Mouse (Mus musculus) kidney, embryonic 15.5 days (tissue): Measurements from ENCODE around the gene Ndufs2. TPM values are rescaled to one million over a fixed set of nuclear protein-coding genes. Genes with fewer than 3 reads are reported as not detected.
A peak's percentile ranks its signal among the peaks of the same experiment; 100 is the strongest.

ENCODE experiments used
- ATAC-seq: fragments of 200-750 bp; cut with Nextera tagmentation; replicated peaks from 2 replicates; pipeline ENCODE4 v1.8.0; 2017; ENCODE audit warnings: moderate TSS enrichment; ENCODE audit not compliant: low FRiP score
- H3K27ac ChIP-seq: fragments of 300-500 bp; sonication (generic); 2 replicates; pipeline ENCODE4 v1.5.1; 2015; ENCODE audit warnings: mild to moderate bottlenecking, inconsistent platforms
- H3K27me3 ChIP-seq: fragments of 300-500 bp; sonication (generic); 2 replicates; pipeline ENCODE4 v1.6.1; 2015; ENCODE audit warnings: inconsistent platforms
- H3K36me3 ChIP-seq: fragments of 300-500 bp; sonication (generic); 2 replicates; pipeline ENCODE4 v1.6.1; 2015; ENCODE audit warnings: inconsistent platforms
- H3K4me1 ChIP-seq: fragments of 300-500 bp; sonication (generic); 2 replicates; pipeline ENCODE4 v1.6.1; 2015; ENCODE audit warnings: inconsistent platforms
- H3K4me2 ChIP-seq: fragments of 300-500 bp; sonication (generic); 2 replicates; pipeline ENCODE4 v1.6.1; 2015; ENCODE audit warnings: moderate library complexity, mild to moderate bottlenecking, inconsistent platforms
- H3K4me3 ChIP-seq: fragments of 300-500 bp; sonication (generic); replicated peaks from 2 replicates; pipeline ENCODE4 v1.5.1; 2015; ENCODE audit warnings: mild to moderate bottlenecking, inconsistent platforms
- H3K9ac ChIP-seq: fragments of 300-500 bp; sonication (generic); 2 replicates; pipeline ENCODE4 v1.6.1; 2015; ENCODE audit warnings: mild to moderate bottlenecking, inconsistent platforms
- H3K9me3 ChIP-seq: fragments of 300-500 bp; sonication (generic); replicated peaks from 2 replicates; pipeline ENCODE4 v1.6.1; 2016; ENCODE audit warnings: inconsistent platforms
- WGBS: fragments of 180-500 bp; shearing (Covaris S2); methylation state at CpG from one replicate; pipeline ENCODE4 v1.1.7; 2015; ENCODE audit warnings: mixed read lengths; 5-methylcytosine and 5-hydroxymethylcytosine counted together
- polyA plus RNA-seq: library from polyadenylated mRNA; unstranded; fragments of >200 nt; fragmentation: Nextera tagmentation; extraction: Ambion mirVana; gene quantifications from 2 replicates; pipeline ENCODE4 v1.2.1, GENCODE M21; 2015

The Ndufs2 gene
- polyA plus RNA-seq: 276 and 283 TPM in 2 replicates

- 0 out of 2 replicates have a peak, but pooled peaks have one; percentile 2 for ATAC-seq
- peaks cover 24% of the 10 kb centered on the region for H3K36me3 ChIP-seq
- H3K27ac ChIP-seq: peak within 1 kb of the TSS; percentile 91
- peak within 1 kb of the TSS; percentile 46 for H3K4me3 ChIP-seq
- H3K9me3 ChIP-seq: no peaks in the 10 kb centered on the region
- H3K4me2 ChIP-seq: peak within 1 kb of the TSS; percentile 73
- H3K4me1 ChIP-seq: peaks cover 68% of the 10 kb centered on the region
- H3K27me3 ChIP-seq: no peaks in the 10 kb centered on the region
- peak within 1 kb of the TSS; percentile 48 for H3K9ac ChIP-seq
- 9% methylated on average over 26 of the region's 26 CpGs for WGBS
These were observed at the start of gene Ndufs2 for GRCm38 (mm10) chr1:171250680-171251593. Gene Ndufs2 (minus strand): TSS chr1:171251388.

GRCm38 (mm10) chr1:171298226-171298625 is 47.0 kb upstream of the Ndufs2 start:
- ATAC-seq: no peak
- Histone ChIP-seq H3K27ac (no peak overlapping the region), H3K4me3 (no peak overlapping the region), H3K36me3 (no peaks in the 10 kb centered on the region), H3K9ac (no peak overlapping the region), H3K4me2 (no peak overlapping the region), H3K4me1 (peaks cover 7% of the 10 kb centered on the region), H3K27me3 (peaks cover 22% of the 10 kb centered on the region), H3K9me3 (no peaks in the 10 kb centered on the region)
- WGBS: 70% methylated on average over 3 of the region's 3 CpGs

DNA sequence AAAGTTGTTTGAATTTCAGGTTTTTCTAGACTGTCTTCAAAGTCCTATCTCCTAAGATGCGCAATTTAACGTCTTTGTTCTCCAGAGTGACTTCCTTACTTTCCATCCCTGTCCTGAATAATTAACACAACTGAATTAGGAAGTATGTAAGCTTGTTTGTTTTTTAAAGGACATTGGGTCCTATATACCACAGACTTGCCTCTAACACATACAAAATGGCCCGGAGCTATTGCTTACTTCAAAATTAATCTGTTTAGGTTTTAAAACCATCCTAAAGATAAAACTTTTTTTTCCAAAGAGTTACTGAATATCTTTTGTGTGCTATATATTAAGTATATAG is 43.8 kb upstream of the Ndufs2 start:
- Histone ChIP-seq H3K27me3 (peaks cover 19% of the 10 kb centered on the region), H3K9me3 (no peaks in the 10 kb centered on the region), H3K4me3 (peak overlapping the region; percentile 79), H3K4me2 (peak overlapping the region; percentile 73), H3K4me1 (peaks cover 10% of the 10 kb centered on the region), H3K9ac (peak overlapping the region; percentile 74; the same call in 1 of the 2 replicates), H3K27ac (peak overlapping the region; percentile 96), H3K36me3 (peaks cover 11% of the 10 kb centered on the region)
- 13% methylated on average over 3 of the region's 3 CpGs for WGBS
- ATAC-seq: no peak

DNA sequence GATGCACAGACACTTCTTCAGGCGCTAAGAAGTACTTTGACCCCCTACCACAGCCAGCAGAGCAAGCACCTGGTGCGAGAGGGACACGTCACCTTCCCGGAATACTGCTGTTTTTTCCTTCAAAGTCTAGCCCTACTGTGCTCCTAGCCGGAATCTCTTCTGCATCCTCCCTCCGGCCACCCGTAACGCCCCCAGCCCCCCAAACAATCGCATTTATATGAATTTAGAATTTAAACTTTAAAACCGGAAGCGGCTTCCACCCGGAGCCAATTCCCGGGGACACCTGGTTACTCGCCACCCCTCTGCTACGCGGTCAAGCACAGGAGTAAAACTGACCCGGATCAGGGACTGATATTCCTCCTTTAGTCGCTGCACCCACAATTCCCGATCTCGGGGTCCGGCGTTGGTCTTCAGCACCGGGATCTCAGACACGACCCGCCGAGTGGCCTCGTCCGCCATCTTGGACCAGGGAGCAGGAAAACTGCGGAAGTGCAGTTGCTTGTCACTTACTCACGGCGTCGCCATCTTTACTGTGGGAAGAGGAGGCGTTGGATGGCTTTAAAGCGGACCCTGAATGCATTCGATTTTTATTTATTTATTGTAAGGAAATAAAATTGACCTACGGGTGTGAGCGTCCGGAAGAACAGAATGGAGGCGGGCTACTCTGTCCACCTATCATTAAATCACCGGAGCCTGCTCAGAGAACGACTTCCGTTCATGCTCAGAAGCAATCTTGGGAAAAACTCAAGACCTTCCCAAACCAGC is 43.3 kb upstream of the Ndufs2 start, which contains the start of gene Ufc1:
Gene Ufc1 (minus strand): TSS at position 727 of the 765 bp plus-strand sequence.
- H3K27me3 ChIP-seq: peaks cover 19% of the 10 kb centered on the region
- H3K27ac ChIP-seq: peak within 1 kb of the TSS; percentile 96
- H3K9me3 ChIP-seq: no peaks in the 10 kb centered on the region
- peak; percentile 83 for ATAC-seq
- peak within 1 kb of the TSS; percentile 73 for H3K4me2 ChIP-seq
- peak within 1 kb of the TSS; percentile 79 for H3K4me3 ChIP-seq
- H3K36me3 ChIP-seq: peaks cover 16% of the 10 kb centered on the region
- peak within 1 kb of the TSS; percentile 74 for H3K9ac ChIP-seq
- under 1% methylated on average over 42 of the region's 42 CpGs for WGBS
- peaks cover 10% of the 10 kb centered on the region for H3K4me1 ChIP-seq

- WGBS: 34% methylated on average over 5 of the region's 5 CpGs
- Histone ChIP-seq H3K9me3 (no peaks in the 10 kb centered on the region), H3K9ac (peak overlapping the region; percentile 74), H3K36me3 (peaks cover 22% of the 10 kb centered on the region), H3K27me3 (peaks cover 19% of the 10 kb centered on the region), H3K4me1 (peaks cover 10% of the 10 kb centered on the region), H3K27ac (peak overlapping the region; percentile 96), H3K4me2 (peak overlapping the region; percentile 73), H3K4me3 (peak overlapping the region; percentile 79)
- ATAC-seq: no peak
These were observed 42.7 kb upstream of the Ndufs2 start for GRCm38 (mm10) chr1:171293906-171294297.

- Histone ChIP-seq H3K4me3 (peak overlapping the region; percentile 79), H3K9me3 (no peaks in the 10 kb centered on the region), H3K4me1 (peaks cover 12% of the 10 kb centered on the region), H3K9ac (no peak overlapping the region), H3K36me3 (peaks cover 27% of the 10 kb centered on the region), H3K4me2 (peak overlapping the region; percentile 73), H3K27ac (no peak overlapping the region), H3K27me3 (peaks cover 14% of the 10 kb centered on the region)
- ATAC-seq: no peak
- 85% methylated on average over 3 of the region's 3 CpGs for WGBS
These were observed 42.2 kb upstream of the Ndufs2 start for GRCm38 (mm10) chr1:171293351-171293750.

GRCm38 (mm10) chr1:171288328-171288727 is 37.1 kb upstream of the Ndufs2 start:
- Histone ChIP-seq H3K4me2 (peak overlapping the region; percentile 64), H3K9ac (no peak overlapping the region), H3K4me1 (peaks cover 34% of the 10 kb centered on the region), H3K27ac (peak overlapping the region; percentile 24; the same call in 1 of the 2 replicates), H3K27me3 (no peaks in the 10 kb centered on the region), H3K36me3 (peaks cover 62% of the 10 kb centered on the region), H3K9me3 (no peaks in the 10 kb centered on the region), H3K4me3 (peak overlapping the region; percentile 95)
- no peak for ATAC-seq
- WGBS: 68% methylated on average over 4 of the region's 4 CpGs

GRCm38 (mm10) chr1:171287136-171288081 is 36.2 kb upstream of the Ndufs2 start, which contains the start of gene Usp21:
Gene Usp21 (minus strand): TSS chr1:171287991.
- Histone ChIP-seq H3K9me3 (no peaks in the 10 kb centered on the region), H3K27me3 (no peaks in the 10 kb centered on the region), H3K9ac (peak within 1 kb of the TSS; percentile 99), H3K4me1 (peaks cover 32% of the 10 kb centered on the region), H3K36me3 (peaks cover 69% of the 10 kb centered on the region), H3K4me3 (peak within 1 kb of the TSS; percentile 95), H3K27ac (peak within 1 kb of the TSS; percentile 96), H3K4me2 (peak within 1 kb of the TSS; percentile 64)
- under 1% methylated on average over 49 of the region's 49 CpGs for WGBS
- peak; percentile 95 for ATAC-seq

- Histone ChIP-seq H3K27ac (no peak overlapping the region), H3K9ac (no peak overlapping the region), H3K4me2 (peak overlapping the region; percentile 64), H3K9me3 (no peaks in the 10 kb centered on the region), H3K4me3 (peak overlapping the region; percentile 95; the same call in 1 of the 2 replicates), H3K36me3 (peaks cover 72% of the 10 kb centered on the region), H3K27me3 (no peaks in the 10 kb centered on the region), H3K4me1 (peaks cover 40% of the 10 kb centered on the region)
- ATAC-seq: no peak
- WGBS: 86% methylated on average over 19 of the region's 19 CpGs
These were observed 35.3 kb upstream of the Ndufs2 start for GRCm38 (mm10) chr1:171286517-171286916.

- WGBS: 88% methylated on average over 20 of the region's 20 CpGs
- H3K9me3 ChIP-seq: no peaks in the 10 kb centered on the region
- 0 out of 2 replicates have a peak overlapping the region, but pooled peaks have one; percentile 13 for H3K27ac ChIP-seq
- H3K4me3 ChIP-seq: no peak overlapping the region
- ATAC-seq: no peak
- peaks cover 43% of the 10 kb centered on the region for H3K4me1 ChIP-seq
- no peak overlapping the region for H3K9ac ChIP-seq
- peaks cover 66% of the 10 kb centered on the region for H3K36me3 ChIP-seq
- H3K4me2 ChIP-seq: no peak overlapping the region
- no peaks in the 10 kb centered on the region for H3K27me3 ChIP-seq
These were observed 34.1 kb upstream of the Ndufs2 start for GRCm38 (mm10) chr1:171285096-171285892.
